Comparison of ENCODE assay signal across 11 mouse cellular contexts in the genomic region with DNA sequence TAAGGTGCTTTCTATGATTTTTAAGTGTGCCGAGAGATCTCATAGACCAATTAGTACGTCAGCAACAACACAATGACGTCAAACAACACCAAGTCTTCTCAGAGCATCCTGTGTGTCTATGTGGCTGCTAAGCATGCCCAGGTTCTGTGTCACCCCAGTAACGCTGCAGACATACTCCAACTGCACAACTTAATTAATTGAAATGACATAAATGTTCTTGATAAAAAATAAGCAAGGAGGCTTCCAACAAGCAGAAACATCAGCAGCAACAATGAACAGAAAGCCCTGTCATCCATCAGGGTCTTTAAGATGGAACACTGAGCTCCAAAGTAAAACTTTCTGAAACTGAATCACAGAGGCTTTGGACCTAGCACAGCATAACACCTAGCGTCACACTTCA. TPM values are rescaled to one million over a fixed set of nuclear protein-coding genes. Genes with fewer than 3 reads are reported as not detected.
A peak's percentile ranks its signal among the peaks of the same experiment; 100 is the strongest.
DNase-seq lines count a peak whose midpoint lies in the region; ATAC-seq and TF ChIP-seq lines count a peak whose summit lies in the region.
"Had no signal": no experiment of that assay in that cellular context is flagged by ENCODE, and none has a peak within 500 bp of the region (broad histone marks: within the 10 kb centered on the region; RNA-seq: fewer than 3 reads in every experiment).

No protein-coding gene starts in this region.

- no peaks in the 10 kb centered on the region; the same call in 1 of the 2 replicates for H3K36me3 ChIP-seq in kidney, adult 2 months (ENCODE audit: control insufficient read depth, insufficient read depth, low read length)
- no peaks in the 10 kb centered on the region for H3K36me3 ChIP-seq in embryonic facial prominence, embryonic 15.5 days
- peaks cover 12% of the 10 kb centered on the region for H3K36me3 ChIP-seq in hindbrain, embryonic 14.5 days (replicated peaks; ENCODE audit: control insufficient read depth, insufficient read depth)
- H3K36me3 ChIP-seq in neural tube, embryonic 13.5 days, result peaks cover 5% of the 10 kb centered on the region; the same call in 1 of the 2 replicates
- H3K36me3 ChIP-seq: limb, embryonic 12.5 days; lung, embryonic 15.5 days had no signal

- H3K27me3 ChIP-seq in kidney, adult 2 months (replicated peaks; ENCODE audit: control insufficient read depth, insufficient read depth, low read length), result no peaks in the 10 kb centered on the region; the same call in 1 of the 2 replicates
- H3K27me3 ChIP-seq in embryonic facial prominence, embryonic 15.5 days, result peaks cover 5% of the 10 kb centered on the region; the same call in 1 of the 2 replicates
- no peaks in the 10 kb centered on the region for H3K27me3 ChIP-seq in hindbrain, embryonic 14.5 days (ENCODE audit: control insufficient read depth, insufficient read depth, low read length)
- H3K27me3 ChIP-seq in neural tube, embryonic 13.5 days, result no peaks in the 10 kb centered on the region; the same call in 1 of the 2 replicates

- peak overlapping the region; percentile 68 for H3K27ac ChIP-seq in kidney, adult 2 months (ENCODE audit: insufficient read depth, low read depth, low read length)
- H3K27ac ChIP-seq in embryonic facial prominence, embryonic 15.5 days (replicated peaks), result no peak overlapping the region
- H3K27ac ChIP-seq in hindbrain, embryonic 14.5 days, result peak overlapping the region; percentile 70
- H3K27ac ChIP-seq in neural tube, embryonic 13.5 days (replicated peaks), result peak overlapping the region; percentile 52; the same call in 1 of the 2 replicates
- H3K27ac ChIP-seq: limb, embryonic 12.5 days; lung, embryonic 15.5 days had no signal

- 0 out of 2 replicates have a peak overlapping the region, but pooled peaks have one; percentile 8 for H3K4me2 ChIP-seq in embryonic facial prominence, embryonic 15.5 days (replicated peaks)
- peak overlapping the region; percentile 46 for H3K4me2 ChIP-seq in hindbrain, embryonic 14.5 days (replicated peaks)
- H3K4me2 ChIP-seq in neural tube, embryonic 13.5 days, result peak overlapping the region; percentile 41
- H3K4me2 ChIP-seq: limb, embryonic 12.5 days; lung, embryonic 15.5 days had no signal

- ATAC-seq in embryonic facial prominence, embryonic 15.5 days (ENCODE audit: insufficient number of reproducible peaks, low FRiP score, low TSS enrichment, low read depth), result no peak
- ATAC-seq in hindbrain, embryonic 14.5 days (ENCODE audit: low FRiP score), result no peak
- no peak for ATAC-seq in neural tube, embryonic 13.5 days (ENCODE audit: low read depth)

- no peaks in the 10 kb centered on the region for H3K9me3 ChIP-seq in embryonic facial prominence, embryonic 15.5 days (replicated peaks)
- H3K9me3 ChIP-seq in hindbrain, embryonic 14.5 days (ENCODE audit: control insufficient read depth, low read length), result no peaks in the 10 kb centered on the region
- H3K9me3 ChIP-seq in neural tube, embryonic 13.5 days, result no peaks in the 10 kb centered on the region
- H3K9me3 ChIP-seq: limb, embryonic 12.5 days; lung, embryonic 15.5 days had no signal

- no peak overlapping the region for H3K4me3 ChIP-seq in kidney, adult 2 months (ENCODE audit: insufficient read depth, low read depth, low read length)
- no peak overlapping the region for H3K4me3 ChIP-seq in embryonic facial prominence, embryonic 15.5 days (replicated peaks)
- H3K4me3 ChIP-seq in hindbrain, embryonic 14.5 days (replicated peaks; ENCODE audit: low read length), result peak overlapping the region; percentile 31
- peak overlapping the region; percentile 11; the same call in 1 of the 2 replicates for H3K4me3 ChIP-seq in neural tube, embryonic 13.5 days
- H3K4me3 ChIP-seq: limb, embryonic 12.5 days; lung, embryonic 15.5 days had no signal

- no peak for DNase-seq in kidney, adult 2 months
- DNase-seq in kidney, adult 11 months, result no peak
- DNase-seq in hindbrain, embryonic 14.5 days (ENCODE audit: low spot score), result peak; percentile 27
- no peak for DNase-seq in left cerebral cortex, postnatal 25 days (ENCODE audit: low spot score in 2 of 2)
- DNase-seq in cerebellum, postnatal 25 days, result no peak
- DNase-seq: cerebellum, postnatal 14 days; gastrocnemius, postnatal 10 days had no signal

- H3K9ac ChIP-seq in embryonic facial prominence, embryonic 15.5 days, result no peak overlapping the region
- peak overlapping the region; percentile 49 for H3K9ac ChIP-seq in hindbrain, embryonic 14.5 days
- H3K9ac ChIP-seq in neural tube, embryonic 13.5 days, result peak overlapping the region; percentile 34; the same call in 1 of the 2 replicates
- H3K9ac ChIP-seq: limb, embryonic 12.5 days; lung, embryonic 15.5 days had no signal

- TF ChIP-seq POLR2A in kidney, adult 2 months (IDR thresholded peaks at IDR 0.05; ENCODE audit: low read depth, low read length), result no peak

- WGBS in kidney, adult 2 months, result 60% methylated on average over 5 of the region's 5 CpGs
- WGBS in embryonic facial prominence, embryonic 15.5 days, result 75% methylated on average over 5 of the region's 5 CpGs
- 43% methylated on average over 5 of the region's 5 CpGs for WGBS in hindbrain, embryonic 14.5 days
- WGBS in neural tube, embryonic 13.5 days, result 63% methylated on average over 5 of the region's 5 CpGs

- H3K4me1 ChIP-seq in kidney, adult 2 months (ENCODE audit: control insufficient read depth, insufficient read depth, low read length), result peaks cover 1% of the 10 kb centered on the region; the same call in 1 of the 2 replicates
- H3K4me1 ChIP-seq in embryonic facial prominence, embryonic 15.5 days, result peaks cover 10% of the 10 kb centered on the region; the same call in 1 of the 2 replicates
- peaks cover 38% of the 10 kb centered on the region for H3K4me1 ChIP-seq in hindbrain, embryonic 14.5 days (replicated peaks; ENCODE audit: control insufficient read depth, insufficient read depth, low read length)
- peaks cover 79% of the 10 kb centered on the region for H3K4me1 ChIP-seq in neural tube, embryonic 13.5 days (replicated peaks)

- intact Hi-C loops in left cerebral cortex, postnatal 25 days (cut with DNase I), result no loop called here

- no peak for TF ChIP-seq CTCF in kidney, adult 2 months (conservative IDR thresholded peaks at IDR 0.05; ENCODE audit: insufficient read depth, insufficient read length, low read depth, low read length)

RNA-seq across cellular contexts. Expression of a gene that starts 11.7 kb away (rescaled TPM):
- 28.5 and 32.2 TPM in 2 replicates for polyA plus RNA-seq in kidney, adult 2 months (2012; rRNA removed)
- polyA plus RNA-seq in embryonic facial prominence, embryonic 15.5 days (2015; fragmentation: Nextera tagmentation; extraction: Ambion mirVana), result 33.4 and 36.4 TPM in 2 replicates
- polyA plus RNA-seq in hindbrain, embryonic 14.5 days (2014; fragmentation: Nextera tagmentation; extraction: Ambion mirVana), result 136 and 159 TPM in 2 replicates
- polyA plus RNA-seq in neural tube, embryonic 13.5 days (2015; fragmentation: Nextera tagmentation; extraction: Ambion mirVana), result 92.0 and 98.7 TPM in 2 replicates
- total RNA-seq in left cerebral cortex, postnatal 25 days (2021), result 100 to 1,000 TPM in 1 of 2 experiments, 10 to 100 TPM in 1; 94.3 to 130 TPM

Comparison
In these comparisons a context has a peak if more than half of its experiments do, and no peak if none do; other contexts are left out.
1. H3K4me3 ChIP-seq: peak in hindbrain, embryonic 14.5 days (single experiment) and neural tube, embryonic 13.5 days (single experiment); none in kidney, adult 2 months (single experiment) and embryonic facial prominence, embryonic 15.5 days (single experiment).
2. Peak in every context shown above with its lines, with median percentiles within 50 percentile points of each other: H3K4me2 ChIP-seq.